Mouse (Mus musculus) layer of hippocampus, adult 9-10 months (tissue): ENCODE measurements around the gene Stpg4.

Source experiments
- DNase-seq: peaks from one replicate; pipeline ENCODE4 v3.0.0; 2022; ENCODE audit warnings: low spot score

The Stpg4 gene

GRCm38 (mm10) chr17:87446767-87447611 lies 19.4 kb upstream of the Stpg4 start, which contains the start of gene Calm2:
Gene Calm2, minus strand, starts transcription at chr17:87446935.
- DNase-seq, result peak; percentile 98

GRCm38 (mm10) chr17:87445917-87446766 lies 18.6 kb upstream of the Stpg4 start:
- DNase-seq, result no peak

- DNase-seq, result no peak
These were observed 17.9 kb upstream of the Stpg4 start for GRCm38 (mm10) chr17:87445337-87445916.

- no peak for DNase-seq
These were observed 17.2 kb upstream of the Stpg4 start for GRCm38 (mm10) chr17:87444763-87445162.

- no peak for DNase-seq
These were observed 14.0 kb upstream of the Stpg4 start for GRCm38 (mm10) chr17:87441537-87441936.

GRCm38 (mm10) chr17:87439441-87439840 lies 11.9 kb upstream of the Stpg4 start:
- no peak for DNase-seq

- no peak for DNase-seq
These were observed 6.4 kb upstream of the Stpg4 start for GRCm38 (mm10) chr17:87433929-87434328.

- DNase-seq, result no peak
These were observed 5.2 kb upstream of the Stpg4 start for GRCm38 (mm10) chr17:87432743-87433142.

- DNase-seq, result no peak
These were observed 4.8 kb upstream of the Stpg4 start for GRCm38 (mm10) chr17:87432314-87432713.

GRCm38 (mm10) chr17:87429431-87429830 lies 1.9 kb upstream of the Stpg4 start:
- no peak for DNase-seq

- DNase-seq, result no peak
These were observed 9.5 kb downstream of the Stpg4 start for GRCm38 (mm10) chr17:87418082-87418481.

- DNase-seq, result no peak
These were observed 20.9 kb downstream of the Stpg4 start for GRCm38 (mm10) chr17:87406646-87407045.

GRCm38 (mm10) chr17:87405576-87405975 lies 22.0 kb downstream of the Stpg4 start:
- no peak for DNase-seq

GRCm38 (mm10) chr17:87403462-87403861 lies 24.1 kb downstream of the Stpg4 start:
- DNase-seq, result no peak

- DNase-seq, result no peak
These were observed 25.1 kb downstream of the Stpg4 start for GRCm38 (mm10) chr17:87402444-87402843.

- no peak for DNase-seq
These were observed 30.5 kb downstream of the Stpg4 start for GRCm38 (mm10) chr17:87397088-87397487.

- no peak for DNase-seq
These were observed 36.3 kb downstream of the Stpg4 start for GRCm38 (mm10) chr17:87391242-87391641.

GRCm38 (mm10) chr17:87387068-87387467 lies 40.5 kb downstream of the Stpg4 start:
- no peak for DNase-seq

- DNase-seq, result no peak
These were observed 41.7 kb downstream of the Stpg4 start for GRCm38 (mm10) chr17:87385835-87386234.

GRCm38 (mm10) chr17:87380681-87381080 lies 46.9 kb downstream of the Stpg4 start:
- DNase-seq, result no peak

GRCm38 (mm10) chr17:87379821-87380220 lies 47.7 kb downstream of the Stpg4 start:
- no peak for DNase-seq

- no peak for DNase-seq
These were observed 48.3 kb downstream of the Stpg4 start for GRCm38 (mm10) chr17:87379160-87379624.
